Mouse (Mus musculus) small intestine, adult 2 months (tissue): ENCODE data around the gene Clybl. TPM values are rescaled to one million over a fixed set of nuclear protein-coding genes. Genes with fewer than 3 reads are reported as not detected.

Experiments used
- H3K27ac ChIP-seq: fragments of 200-500 bp; 2 replicates; pipeline ENCODE4 v1.5.1; 2012; ENCODE audit warnings: low read depth, low read length, control low read depth, inconsistent platforms; ENCODE audit not compliant: insufficient read depth
- H3K27me3 ChIP-seq: fragments of 200-500 bp; 2 replicates; pipeline ENCODE4 v1.6.1; 2012; ENCODE audit warnings: mild to moderate bottlenecking, moderate library complexity, low read length, inconsistent platforms; ENCODE audit not compliant: control insufficient read depth, insufficient read depth
- H3K36me3 ChIP-seq: fragments of 200-500 bp; 2 replicates; pipeline ENCODE4 v1.6.1; 2012; ENCODE audit warnings: mild to moderate bottlenecking, low read length, control low read depth, inconsistent platforms; ENCODE audit not compliant: control insufficient read depth, insufficient read depth
- H3K4me1 ChIP-seq: fragments of 200-500 bp; 2 replicates; pipeline ENCODE4 v1.6.1; 2012; ENCODE audit warnings: low read length, inconsistent platforms, mixed read lengths; ENCODE audit not compliant: control insufficient read depth, insufficient read depth, insufficient read length
- H3K4me3 ChIP-seq: fragments of 200-500 bp; 2 replicates; pipeline ENCODE4 v1.5.1; 2012; ENCODE audit warnings: low read depth, mild to moderate bottlenecking, control low read depth, inconsistent platforms, low read length, moderate library complexity
- CTCF ChIP-seq: fragments of 200-500 bp; IDR thresholded peaks from 2 replicates; pipeline ENCODE4 v1.5.1; 2012; ENCODE audit warnings: low read depth, mild to moderate bottlenecking, control low read depth, inconsistent platforms, low read length, moderate library complexity, mixed read lengths; ENCODE audit not compliant: insufficient replicate concordance, insufficient read length; ENCODE audit errors: extremely low read depth
- POLR2A ChIP-seq: fragments of 200-500 bp; IDR thresholded peaks from 2 replicates; pipeline ENCODE4 v1.6.1; 2012; ENCODE audit warnings: low read depth, mild to moderate bottlenecking, control low read depth, inconsistent platforms, low read length, moderate library complexity
- WGBS: fragments of 180-500 bp; shearing (Covaris S2); methylation state at CpG from one replicate; pipeline ENCODE4 v1.1.7; 2018; 5-methylcytosine and 5-hydroxymethylcytosine counted together
- polyA plus RNA-seq: library from polyadenylated mRNA; depleted of rRNA; stranded (reverse); fragments of >200 nt; gene quantifications from 2 replicates; pipeline ENCODE4 v1.2.3, GENCODE M21; 2012

Gene Clybl
- polyA plus RNA-seq, 1 experiment = 3.1 TPM

DNA sequence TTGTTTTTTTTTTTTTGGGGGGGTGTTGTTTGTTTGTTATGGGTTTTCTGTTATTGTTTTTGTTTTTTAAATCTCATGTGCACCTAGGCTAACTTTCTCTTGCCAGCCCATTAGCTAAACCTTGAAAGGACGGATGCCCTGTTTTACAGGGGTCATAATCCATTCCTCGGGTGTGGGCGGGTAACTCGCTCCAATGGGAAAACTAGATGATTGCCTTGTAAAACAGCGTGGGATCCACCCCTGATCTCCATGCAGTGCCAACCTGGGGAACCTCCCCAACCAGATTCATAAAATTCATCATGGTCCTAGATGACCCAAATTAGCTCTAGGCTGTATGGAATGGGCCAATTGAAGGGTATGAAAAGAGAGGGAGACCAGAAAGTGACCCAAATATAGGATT lies 218.4 kb downstream of the Clybl start:
- no peaks in the 10 kb centered on the region for H3K36me3 ChIP-seq
- WGBS = 36% methylated on average over 5 of the region's 5 CpGs
- H3K4me1 ChIP-seq = no peaks in the 10 kb centered on the region
- TF ChIP-seq POLR2A = no peak
- TF ChIP-seq CTCF = no peak
- no peak overlapping the region for H3K27ac ChIP-seq
- H3K4me3 ChIP-seq = no peak overlapping the region
- no peaks in the 10 kb centered on the region for H3K27me3 ChIP-seq

DNA sequence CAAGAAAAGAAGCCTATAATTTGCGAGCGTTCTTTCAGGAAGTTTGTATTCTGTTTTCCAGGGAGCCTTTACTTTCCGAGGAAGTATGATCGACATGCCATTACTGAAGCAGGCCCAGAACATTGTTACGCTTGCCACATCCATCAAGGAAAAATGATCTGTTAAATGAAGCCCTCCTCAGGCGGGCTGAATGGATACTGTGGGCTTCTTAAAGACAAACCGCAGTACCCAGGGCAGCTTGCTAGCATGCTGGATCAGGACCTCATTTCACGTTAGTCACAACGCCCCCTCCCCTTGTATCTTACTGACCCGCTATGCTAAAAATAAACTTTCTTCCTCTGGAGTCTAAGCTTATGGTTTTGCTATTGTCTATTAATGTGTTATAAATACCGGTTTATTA lies 220.4 kb downstream of the Clybl start:
- H3K27me3 ChIP-seq = peaks cover 13% of the 10 kb centered on the region
- no peaks in the 10 kb centered on the region for H3K4me1 ChIP-seq
- WGBS = 85% methylated on average over 11 of the region's 11 CpGs
- H3K4me3 ChIP-seq = no peak overlapping the region
- H3K36me3 ChIP-seq = no peaks in the 10 kb centered on the region
- H3K27ac ChIP-seq = no peak overlapping the region
- TF ChIP-seq POLR2A (no peak), CTCF (no peak)

DNA sequence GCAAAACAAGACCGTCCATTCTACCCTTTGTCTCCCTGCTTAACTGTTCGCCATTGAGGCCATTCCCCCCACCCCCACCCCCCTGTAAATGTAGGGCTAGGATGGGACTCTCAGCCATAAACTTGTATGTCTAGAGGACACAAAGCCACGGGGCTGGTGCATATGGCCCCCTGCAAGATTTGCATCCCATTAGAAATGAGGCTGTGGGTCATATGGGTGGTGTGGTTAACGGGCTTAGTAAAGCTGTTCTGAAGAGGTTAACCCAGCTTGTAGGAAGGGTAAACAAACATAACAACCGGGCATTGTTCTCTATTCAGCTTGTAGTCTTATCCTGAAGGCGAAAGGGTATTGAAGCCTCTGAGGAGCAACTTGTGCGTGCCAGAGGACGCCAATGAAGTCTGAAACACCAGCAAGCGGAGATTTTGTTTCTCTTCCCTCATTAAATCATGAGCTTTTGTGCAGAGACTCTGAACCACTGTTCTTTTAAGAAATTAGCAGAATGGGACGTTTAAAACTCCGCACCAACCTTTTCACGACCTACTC lies 221.3 kb downstream of the Clybl start:
- 58% methylated on average over 12 of the region's 12 CpGs for WGBS
- H3K4me1 ChIP-seq = no peaks in the 10 kb centered on the region
- no peak overlapping the region for H3K27ac ChIP-seq
- H3K36me3 ChIP-seq = no peaks in the 10 kb centered on the region
- TF ChIP-seq POLR2A = no peak
- no peak for TF ChIP-seq CTCF
- H3K27me3 ChIP-seq = peaks cover 15% of the 10 kb centered on the region
- no peak overlapping the region for H3K4me3 ChIP-seq

DNA sequence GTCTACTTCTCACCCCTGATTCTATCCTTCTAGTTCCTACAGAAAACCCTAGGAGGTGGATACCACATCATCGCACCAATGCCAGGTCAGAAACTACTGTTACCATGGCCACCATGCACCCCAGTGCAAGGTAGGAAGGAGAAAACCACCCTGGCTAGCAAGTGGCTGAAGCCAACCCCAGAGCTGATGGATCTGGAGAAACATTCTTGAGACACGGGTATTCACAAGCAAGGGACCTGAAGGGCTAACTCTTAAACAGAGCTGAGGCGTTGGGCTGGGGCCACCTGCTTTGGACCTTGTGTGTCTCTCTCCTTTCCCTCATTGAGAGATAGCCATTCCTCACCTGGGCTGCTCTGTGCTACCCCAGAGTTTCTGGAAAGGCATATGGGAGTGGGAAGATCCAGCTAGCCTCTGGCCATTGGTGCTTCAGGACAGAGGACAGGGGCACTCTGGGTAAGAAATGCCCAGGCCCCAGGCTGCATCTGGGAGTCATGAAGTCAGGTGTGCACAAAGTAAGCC lies 222.0 kb downstream of the Clybl start:
- H3K27ac ChIP-seq = no peak overlapping the region
- 89% methylated on average over 3 of the region's 3 CpGs for WGBS
- H3K27me3 ChIP-seq = peaks cover 15% of the 10 kb centered on the region
- H3K4me1 ChIP-seq = no peaks in the 10 kb centered on the region
- no peak overlapping the region for H3K4me3 ChIP-seq
- no peaks in the 10 kb centered on the region for H3K36me3 ChIP-seq
- TF ChIP-seq POLR2A (no peak), CTCF (no peak)

DNA sequence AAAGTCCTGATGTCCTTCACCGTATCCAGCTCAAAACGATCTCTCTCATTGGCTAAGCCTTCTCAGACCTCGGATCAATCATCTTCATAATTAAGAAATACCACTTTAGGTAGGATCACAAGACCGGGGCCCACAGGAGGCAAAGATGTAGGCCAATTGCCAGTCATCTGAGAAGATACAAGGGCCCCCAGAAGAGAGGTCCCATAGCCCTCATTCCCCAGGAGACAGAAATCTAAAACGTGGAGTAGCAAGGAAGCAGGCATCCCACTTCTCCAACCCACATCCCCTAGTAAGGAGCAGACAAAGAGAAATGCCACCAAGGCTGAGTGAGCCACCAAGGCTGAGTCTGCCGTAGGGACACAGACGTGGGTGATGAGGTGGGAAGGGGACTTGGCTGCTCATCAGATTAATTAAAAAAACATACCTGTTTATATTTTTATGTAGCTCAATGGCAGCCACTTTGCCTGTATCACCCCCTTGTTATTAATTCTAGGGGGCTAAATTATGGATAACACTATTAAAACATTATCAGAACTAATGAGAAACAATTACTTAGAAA lies 223.2 kb downstream of the Clybl start:
- 88% methylated on average over 7 of the region's 7 CpGs for WGBS
- TF ChIP-seq POLR2A (no peak), CTCF (no peak)
- H3K27ac ChIP-seq = no peak overlapping the region
- H3K4me3 ChIP-seq = no peak overlapping the region
- peaks cover 15% of the 10 kb centered on the region for H3K27me3 ChIP-seq
- no peaks in the 10 kb centered on the region for H3K4me1 ChIP-seq
- no peaks in the 10 kb centered on the region for H3K36me3 ChIP-seq

DNA sequence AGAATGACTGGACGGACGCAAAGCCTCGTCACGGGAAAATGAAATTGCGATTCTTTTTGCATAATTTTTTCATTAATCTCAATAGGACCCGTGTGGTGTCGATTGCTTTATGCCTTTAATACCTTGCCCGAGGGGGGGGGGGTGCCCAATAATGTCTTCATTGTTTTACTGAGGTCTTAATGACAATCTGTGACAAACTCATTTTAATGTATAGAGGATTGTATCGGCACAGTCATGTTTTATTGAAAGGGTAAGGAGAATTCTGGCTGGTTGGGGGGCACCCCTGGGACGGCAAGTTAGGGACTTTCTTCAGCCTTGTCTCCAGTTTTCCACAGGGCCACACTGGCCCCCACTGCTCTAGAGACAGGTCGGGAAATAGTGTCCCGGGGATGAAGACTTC lies 223.7 kb downstream of the Clybl start:
- Histone ChIP-seq H3K27ac (no peak overlapping the region), H3K36me3 (no peaks in the 10 kb centered on the region), H3K4me3 (no peak overlapping the region), H3K27me3 (peaks cover 15% of the 10 kb centered on the region), H3K4me1 (no peaks in the 10 kb centered on the region)
- TF ChIP-seq POLR2A = no peak
- TF ChIP-seq CTCF = no peak
- 69% methylated on average over 12 of the region's 12 CpGs for WGBS

DNA sequence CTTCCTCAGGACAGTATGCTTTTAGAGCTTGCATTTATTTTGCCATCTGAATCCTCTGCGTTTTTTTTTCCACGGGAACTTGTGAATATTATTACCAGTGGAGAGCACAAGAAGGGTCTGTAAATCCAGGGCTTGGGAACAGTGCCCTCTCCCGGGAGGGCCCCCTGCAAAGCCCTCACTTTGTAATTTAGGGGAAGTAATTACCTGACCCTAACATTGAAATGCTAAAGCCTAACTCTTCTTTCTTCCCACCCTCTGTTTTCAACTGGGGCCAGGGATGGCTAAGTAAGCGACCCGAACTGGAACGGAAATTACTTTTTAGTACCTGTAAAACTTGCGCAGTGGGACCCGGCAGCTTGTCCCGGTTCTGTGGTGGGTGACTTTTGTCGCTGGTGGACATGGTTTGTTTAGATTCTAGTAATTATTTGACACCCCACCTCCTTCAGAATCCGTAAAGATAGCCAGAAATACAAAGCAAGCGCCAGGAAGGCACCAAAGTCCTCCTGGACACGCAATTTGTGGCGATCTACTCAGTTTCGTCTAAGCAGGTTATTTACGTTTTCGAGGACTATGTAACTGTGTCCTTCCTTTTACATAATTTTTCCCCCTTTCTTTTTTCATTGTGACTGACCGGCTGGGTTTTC lies 224.5 kb downstream of the Clybl start:
- Histone ChIP-seq H3K4me3 (peak overlapping the region; percentile 42), H3K27ac (no peak overlapping the region), H3K4me1 (no peaks in the 10 kb centered on the region), H3K36me3 (no peaks in the 10 kb centered on the region), H3K27me3 (peaks cover 15% of the 10 kb centered on the region)
- 7% methylated on average over 18 of the region's 18 CpGs for WGBS
- no peak for TF ChIP-seq POLR2A
- no peak for TF ChIP-seq CTCF
